Mouse (Mus musculus): ENCODE measurements around the gene Togaram2. TPM values are rescaled to one million over a fixed set of nuclear protein-coding genes. Genes with fewer than 3 reads are reported as not detected.
A peak's percentile ranks its signal among the peaks of the same experiment; 100 is the strongest.

Gene Togaram2
- polyA plus RNA-seq, 1 experiment = 0.51 TPM

DNA sequence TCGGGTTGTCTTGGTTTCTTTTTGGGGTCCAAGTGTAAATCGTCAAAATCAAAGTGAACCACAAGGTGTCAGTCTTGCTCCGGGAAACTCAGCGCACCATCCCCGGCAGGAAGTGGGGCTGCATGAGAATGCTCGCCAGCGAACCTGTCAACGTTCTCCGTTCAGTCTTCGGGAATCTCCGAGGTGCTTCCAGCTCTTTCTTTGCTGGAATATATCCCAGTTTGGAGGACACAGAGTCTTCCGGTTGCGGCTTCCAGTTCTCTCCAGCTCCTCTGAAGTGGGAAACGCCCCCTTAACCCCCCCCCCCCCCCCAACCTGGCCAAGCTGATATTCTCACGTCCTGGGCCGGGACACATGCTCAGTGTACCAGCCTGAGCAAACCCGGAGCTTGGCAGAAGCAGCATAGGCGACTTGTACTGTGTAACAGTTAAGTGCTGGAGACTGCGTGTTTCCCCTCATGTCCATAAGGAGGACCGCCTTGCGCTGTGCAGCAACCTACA is 10.3 kb upstream of the Togaram2 start:
- peak; percentile 60 for DNase-seq
- TF ChIP-seq CTCF (IDR thresholded peaks at IDR 0.05; ENCODE audit: borderline replicate concordance, control insufficient read depth, extremely low read depth, insufficient read depth, low read length, poor library complexity) (peak; percentile 69; the same call in 1 of the 2 replicates), POLR2A (IDR thresholded peaks at IDR 0.05; ENCODE audit: control insufficient read depth, extremely low read depth, insufficient read depth, low read length, poor library complexity) (no peak)
- no peaks in the 10 kb centered on the region for H3K27me3 ChIP-seq (ENCODE audit: control insufficient read depth, insufficient read depth, low read length)
- WGBS = 9% methylated on average over 21 of the region's 21 CpGs
- peaks cover 3% of the 10 kb centered on the region; the same call in 1 of the 2 replicates for H3K36me3 ChIP-seq (ENCODE audit: control insufficient read depth, insufficient read depth, low read length)
- peaks cover 2% of the 10 kb centered on the region for H3K4me1 ChIP-seq (replicated peaks; ENCODE audit: control insufficient read depth, insufficient read depth, low read length)
- no peak overlapping the region for H3K27ac ChIP-seq (ENCODE audit: control insufficient read depth, insufficient read depth, low read length)
- peak overlapping the region; percentile 35 for H3K4me3 ChIP-seq (ENCODE audit: control insufficient read depth, insufficient read depth, low read length)

DNA sequence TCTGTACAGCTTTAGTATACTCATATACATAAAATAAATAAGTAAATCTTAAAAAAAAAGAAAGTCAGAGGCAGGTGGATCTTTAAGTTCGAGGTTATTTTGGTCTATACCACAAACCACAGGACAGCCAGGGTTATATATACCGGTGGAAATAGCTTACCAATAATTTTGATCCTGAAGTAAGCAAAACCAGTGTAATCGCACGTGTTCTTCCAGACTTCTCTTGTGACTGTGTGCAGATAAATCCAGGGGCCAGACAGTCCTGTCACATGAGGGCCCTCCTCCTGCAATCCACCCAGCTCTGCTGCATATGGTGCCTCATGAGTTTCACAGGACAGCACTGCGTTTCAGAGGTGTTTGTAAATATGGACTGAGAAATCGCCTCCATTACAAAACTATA is 9.6 kb upstream of the Togaram2 start:
- H3K36me3 ChIP-seq (ENCODE audit: control insufficient read depth, insufficient read depth, low read length) = no peaks in the 10 kb centered on the region
- H3K27ac ChIP-seq (ENCODE audit: control insufficient read depth, insufficient read depth, low read length) = no peak overlapping the region
- TF ChIP-seq CTCF (IDR thresholded peaks at IDR 0.05; ENCODE audit: borderline replicate concordance, control insufficient read depth, extremely low read depth, insufficient read depth, low read length, poor library complexity) (no peak), POLR2A (IDR thresholded peaks at IDR 0.05; ENCODE audit: control insufficient read depth, extremely low read depth, insufficient read depth, low read length, poor library complexity) (no peak)
- peaks cover 2% of the 10 kb centered on the region for H3K4me1 ChIP-seq (replicated peaks; ENCODE audit: control insufficient read depth, insufficient read depth, low read length)
- H3K27me3 ChIP-seq (ENCODE audit: control insufficient read depth, insufficient read depth, low read length) = no peaks in the 10 kb centered on the region
- DNase-seq = no peak
- no peak overlapping the region for H3K4me3 ChIP-seq (ENCODE audit: control insufficient read depth, insufficient read depth, low read length)
- 30% methylated on average over 6 of the region's 6 CpGs for WGBS

DNA sequence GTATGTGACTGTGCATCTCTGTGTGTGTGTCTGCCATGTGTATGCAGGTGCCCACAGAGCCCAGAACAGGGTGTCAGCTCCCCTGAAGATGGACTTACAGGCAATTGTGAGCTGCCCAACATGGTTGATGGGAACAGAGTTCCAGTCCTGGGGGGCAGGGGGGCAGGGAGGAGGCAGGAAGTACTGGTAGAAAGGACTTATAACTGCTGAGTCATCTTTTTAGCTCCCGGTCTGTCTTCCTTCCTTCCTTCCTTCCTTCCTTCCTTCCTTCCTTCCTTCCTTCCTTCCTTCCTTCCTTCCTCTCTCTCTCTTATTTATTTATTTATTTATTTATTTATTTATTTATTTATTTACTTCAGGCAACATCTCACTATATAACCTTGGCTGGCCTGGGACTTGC is 8.9 kb upstream of the Togaram2 start:
- TF ChIP-seq CTCF (IDR thresholded peaks at IDR 0.05; ENCODE audit: borderline replicate concordance, control insufficient read depth, extremely low read depth, insufficient read depth, low read length, poor library complexity) (no peak), POLR2A (IDR thresholded peaks at IDR 0.05; ENCODE audit: control insufficient read depth, extremely low read depth, insufficient read depth, low read length, poor library complexity) (no peak)
- Histone ChIP-seq H3K27me3 (ENCODE audit: control insufficient read depth, insufficient read depth, low read length) (no peaks in the 10 kb centered on the region), H3K4me3 (ENCODE audit: control insufficient read depth, insufficient read depth, low read length) (no peak overlapping the region), H3K27ac (ENCODE audit: control insufficient read depth, insufficient read depth, low read length) (no peak overlapping the region), H3K36me3 (ENCODE audit: control insufficient read depth, insufficient read depth, low read length) (no peaks in the 10 kb centered on the region), H3K4me1 (replicated peaks; ENCODE audit: control insufficient read depth, insufficient read depth, low read length) (peaks cover 2% of the 10 kb centered on the region)
- no peak for DNase-seq
- WGBS = 30% methylated on average over 1 of the region's 1 CpGs

DNA sequence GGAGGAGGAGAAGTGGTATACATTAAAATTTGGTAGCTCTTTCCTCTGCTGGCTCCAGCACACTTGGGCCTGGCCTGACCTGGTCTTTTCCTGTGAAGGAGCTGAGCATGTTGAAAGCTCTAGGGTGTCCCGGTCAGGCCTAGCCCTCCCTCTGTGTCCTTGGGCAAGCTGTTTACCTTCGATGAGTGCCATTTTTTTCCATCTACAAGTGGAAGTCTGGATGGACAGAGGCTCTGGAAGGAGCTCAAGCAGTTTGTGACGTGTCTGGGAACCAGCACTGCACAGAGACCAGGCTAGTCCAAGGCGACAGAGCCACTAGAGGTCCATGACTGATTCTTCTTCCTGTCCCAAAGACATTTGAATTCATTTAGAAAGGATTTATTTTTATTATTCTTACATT is 7.9 kb upstream of the Togaram2 start:
- Histone ChIP-seq H3K27me3 (ENCODE audit: control insufficient read depth, insufficient read depth, low read length) (no peaks in the 10 kb centered on the region), H3K4me1 (replicated peaks; ENCODE audit: control insufficient read depth, insufficient read depth, low read length) (peaks cover 2% of the 10 kb centered on the region), H3K36me3 (ENCODE audit: control insufficient read depth, insufficient read depth, low read length) (no peaks in the 10 kb centered on the region), H3K4me3 (ENCODE audit: control insufficient read depth, insufficient read depth, low read length) (no peak overlapping the region), H3K27ac (ENCODE audit: control insufficient read depth, insufficient read depth, low read length) (no peak overlapping the region)
- no peak for TF ChIP-seq CTCF (IDR thresholded peaks at IDR 0.05; ENCODE audit: borderline replicate concordance, control insufficient read depth, extremely low read depth, insufficient read depth, low read length, poor library complexity)
- no peak for DNase-seq
- WGBS = 91% methylated on average over 4 of the region's 4 CpGs

DNA sequence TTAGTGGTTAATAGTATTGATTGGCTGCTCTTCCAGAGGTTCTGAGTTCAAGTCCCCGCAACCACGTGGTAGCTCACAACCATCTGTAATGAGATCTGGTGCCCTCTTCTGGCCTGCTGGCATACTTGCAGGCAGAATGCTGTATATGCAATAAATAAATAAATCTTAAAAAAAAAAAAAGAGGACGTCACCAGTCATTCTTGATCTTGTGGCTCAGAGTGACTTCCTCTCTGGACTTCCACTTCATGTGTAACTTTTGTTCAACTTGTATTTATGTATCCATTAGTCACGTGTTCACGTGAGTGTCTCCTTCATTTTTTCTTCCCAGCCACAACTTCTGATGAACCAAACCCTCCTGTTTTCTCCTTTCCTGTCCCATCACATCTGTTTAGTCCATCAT is 3.5 kb upstream of the Togaram2 start:
- Histone ChIP-seq H3K27me3 (ENCODE audit: control insufficient read depth, insufficient read depth, low read length) (no peaks in the 10 kb centered on the region), H3K4me3 (ENCODE audit: control insufficient read depth, insufficient read depth, low read length) (no peak overlapping the region), H3K36me3 (ENCODE audit: control insufficient read depth, insufficient read depth, low read length) (no peaks in the 10 kb centered on the region), H3K27ac (ENCODE audit: control insufficient read depth, insufficient read depth, low read length) (no peak overlapping the region), H3K4me1 (replicated peaks; ENCODE audit: control insufficient read depth, insufficient read depth, low read length) (no peaks in the 10 kb centered on the region)
- whole genome bisulfite sequencing = 48% methylated on average over 5 of the region's 5 CpGs
- DNase-seq = no peak
- no peak for TF ChIP-seq CTCF (IDR thresholded peaks at IDR 0.05; ENCODE audit: borderline replicate concordance, control insufficient read depth, extremely low read depth, insufficient read depth, low read length, poor library complexity)
- TF ChIP-seq POLR2A (IDR thresholded peaks at IDR 0.05; ENCODE audit: control insufficient read depth, extremely low read depth, insufficient read depth, low read length, poor library complexity) = no peak

DNA sequence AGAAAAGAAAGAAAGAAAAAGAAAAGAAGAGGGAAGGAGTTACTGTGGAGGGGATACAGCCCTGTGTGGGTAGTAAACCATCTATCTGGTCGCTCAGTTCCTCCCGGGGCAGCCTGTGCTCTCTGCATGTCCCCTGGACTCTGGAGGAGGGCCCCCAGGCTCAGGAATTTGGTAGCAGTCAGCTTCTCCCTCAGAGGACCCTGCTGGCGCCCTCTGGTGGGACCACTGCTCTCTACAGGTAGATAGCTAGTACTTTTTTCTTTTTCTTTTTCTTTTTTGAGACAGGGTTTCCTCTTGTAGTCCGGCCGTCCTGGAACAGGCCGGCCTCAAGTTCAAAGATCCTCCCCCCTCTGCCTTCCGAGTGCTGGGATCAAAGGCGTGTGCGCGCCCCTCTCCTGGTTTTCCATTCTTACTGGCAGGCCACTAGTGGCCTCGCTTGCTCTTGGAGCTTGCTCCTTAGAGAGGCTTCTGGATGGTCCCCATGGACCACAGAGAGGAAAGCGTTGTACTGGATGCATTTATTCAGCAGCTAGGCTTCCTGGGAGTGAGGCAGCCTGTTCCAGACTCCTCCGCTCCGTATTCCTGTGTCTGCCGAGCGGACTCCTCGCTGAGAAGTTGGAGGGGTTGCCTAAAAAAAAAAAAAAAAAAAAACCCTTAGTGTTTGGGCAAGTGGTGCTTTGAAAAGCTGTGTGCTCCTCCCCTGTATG is 1.1 kb upstream of the Togaram2 start:
- H3K36me3 ChIP-seq (ENCODE audit: control insufficient read depth, insufficient read depth, low read length) = no peaks in the 10 kb centered on the region
- WGBS = 79% methylated on average over 17 of the region's 17 CpGs
- no peaks in the 10 kb centered on the region for H3K4me1 ChIP-seq (replicated peaks; ENCODE audit: control insufficient read depth, insufficient read depth, low read length)
- no peak overlapping the region for H3K4me3 ChIP-seq (ENCODE audit: control insufficient read depth, insufficient read depth, low read length)
- no peaks in the 10 kb centered on the region for H3K27me3 ChIP-seq (ENCODE audit: control insufficient read depth, insufficient read depth, low read length)
- DNase-seq = peak; percentile 68
- TF ChIP-seq POLR2A (IDR thresholded peaks at IDR 0.05; ENCODE audit: control insufficient read depth, extremely low read depth, insufficient read depth, low read length, poor library complexity) (no peak), CTCF (IDR thresholded peaks at IDR 0.05; ENCODE audit: borderline replicate concordance, control insufficient read depth, extremely low read depth, insufficient read depth, low read length, poor library complexity) (peak; percentile 51; the same call in 1 of the 2 replicates)
- H3K27ac ChIP-seq (ENCODE audit: control insufficient read depth, insufficient read depth, low read length) = no peak overlapping the region
